Mouse (Mus musculus): ENCODE results near the gene Rbbp4. TPM values are rescaled to one million over a fixed set of nuclear protein-coding genes. Genes with fewer than 3 reads are reported as not detected.

Rbbp4 gene
- total and polyA plus RNA-seq, 3 experiments: 41.4 to 179 (median 73.3) TPM

DNA sequence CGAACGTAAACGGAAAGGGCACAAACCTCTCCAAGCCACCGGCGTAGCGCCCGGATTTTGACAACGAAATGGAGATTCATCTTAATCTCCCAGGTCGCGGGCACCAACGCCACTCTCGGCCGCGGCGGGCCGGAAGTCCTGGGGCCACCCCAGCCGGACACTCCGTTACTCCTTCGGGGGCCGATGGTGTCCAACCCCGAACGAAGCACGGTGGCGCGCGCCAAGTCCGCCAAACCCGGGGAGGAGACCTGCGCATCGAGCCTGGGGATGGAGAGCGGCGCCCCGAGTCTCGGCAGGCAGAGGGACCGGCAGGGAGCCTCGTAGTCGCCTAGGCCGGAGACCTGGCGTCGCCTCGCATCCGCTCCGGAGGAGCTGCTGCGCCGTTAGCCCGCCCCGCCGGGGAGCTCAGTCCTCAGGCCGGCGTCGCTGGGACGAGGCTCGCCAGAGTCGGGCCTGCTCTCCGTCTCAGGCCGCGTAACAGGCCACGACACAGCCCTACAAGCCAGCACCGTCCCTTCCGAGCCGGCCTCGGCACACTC lies 424 bp downstream of the Rbbp4 start:
- H3K4me1 ChIP-seq (ENCODE audit: control insufficient read depth in 1 of 2, insufficient read depth in 2 of 2): peaks cover 7 to 58% of the 10 kb centered on the region in 2 experiments; a peak in 3 of 4 replicates
- TF ChIP-seq ZMIZ1 (IDR thresholded peaks at IDR 0.05; ENCODE audit: low read depth, low read length): no peak
- no peak for TF ChIP-seq BHLHE40 (IDR thresholded peaks at IDR 0.05; ENCODE audit: low read depth, low read length)
- TF ChIP-seq UBTF (IDR thresholded peaks at IDR 0.05; ENCODE audit: low read depth, low read length): peak; percentile 92
- H3K4me3 ChIP-seq (replicated peaks in 1 of 3; ENCODE audit: low read depth in 2 of 3, low read length in 2 of 3, poor library complexity in 1 of 3): peak overlapping the region; percentile 82 to 97 (median 90)
- DNase-seq (ENCODE audit: extremely low read depth): no peak
- H3K27me3 ChIP-seq (replicated peaks): no peaks in the 10 kb centered on the region
- dilution Hi-C loops (cut with MboI; ENCODE audit: extremely low pct_ligation_motif_present, extremely low pct_unique_long_range_greater_than_20kb, low sequenced_read_pairs): no loop called here
- peak overlapping the region; percentile 87 for H3K9ac ChIP-seq (ENCODE audit: insufficient read depth, low read depth)
- peaks cover 30 to 47% of the 10 kb centered on the region in 2 experiments for H3K36me3 ChIP-seq (replicated peaks in 1 of 2; ENCODE audit: control insufficient read depth in 1 of 2, insufficient read depth in 1 of 2, low read length in 1 of 2)
- peak overlapping the region; percentile 86 for H3K27ac ChIP-seq (ENCODE audit: insufficient read depth, low read depth)
- in situ Hi-C loops (cut with MboI; ENCODE audit: low pct_ligation_motif_present, low pct_unique_long_range_greater_than_20kb, low sequenced_read_pairs): no loop called here
- H3K9me3 ChIP-seq (replicated peaks; ENCODE audit: low read length): no peaks in the 10 kb centered on the region
- H3K79me2 ChIP-seq (replicated peaks; ENCODE audit: control insufficient read depth, extremely low read depth, insufficient read depth, poor library complexity, severe bottlenecking): peaks cover 68% of the 10 kb centered on the region
- peak overlapping the region; percentile 5; the same call in 1 of the 2 replicates for H3K4me2 ChIP-seq (ENCODE audit: insufficient read depth, low read depth, poor library complexity, severe bottlenecking)

DNA sequence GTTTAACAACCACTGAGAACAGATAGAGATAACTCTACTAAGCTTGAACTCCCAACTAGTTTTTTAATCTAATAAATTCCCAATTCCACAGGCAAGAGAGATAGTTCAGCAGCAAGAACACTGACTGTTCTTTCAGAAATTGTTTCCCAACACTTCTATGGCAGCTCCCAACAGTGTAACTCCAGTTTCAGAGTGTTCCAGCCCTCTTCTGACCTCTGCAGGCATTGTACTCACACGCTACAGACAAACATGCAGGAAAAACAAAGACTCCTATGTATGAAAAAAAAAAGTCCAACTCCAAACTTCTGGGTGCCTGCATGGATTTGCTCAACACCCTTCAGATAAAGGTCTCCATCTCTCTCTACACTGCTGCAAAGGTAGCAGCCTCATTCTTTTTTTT lies 2.3 kb downstream of the Rbbp4 start:
- dilution Hi-C loops (cut with MboI; ENCODE audit: extremely low pct_ligation_motif_present, extremely low pct_unique_long_range_greater_than_20kb, low sequenced_read_pairs): no loop called here
- peaks cover 37 to 49% of the 10 kb centered on the region in 2 experiments for H3K36me3 ChIP-seq (replicated peaks in 1 of 2; ENCODE audit: control insufficient read depth in 1 of 2, insufficient read depth in 1 of 2, low read length in 1 of 2)

DNA sequence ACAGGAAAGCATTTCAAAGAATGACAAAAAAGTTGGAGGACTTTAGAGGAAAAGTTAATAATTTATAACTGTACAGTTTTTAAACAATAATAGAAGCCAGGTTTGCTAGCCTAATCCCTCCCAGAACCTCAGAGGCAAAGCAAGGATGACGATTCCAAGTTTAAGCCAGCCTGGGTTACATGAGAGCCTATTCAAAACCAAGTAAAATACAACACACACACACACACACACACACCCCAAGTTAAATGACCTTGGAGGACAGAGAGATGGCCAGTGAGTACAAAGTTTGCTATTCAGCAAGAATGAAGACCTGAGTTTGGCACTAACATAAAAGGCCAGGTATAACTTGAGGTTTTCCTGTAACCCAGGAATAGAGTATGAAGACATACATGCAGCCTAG lies 9.0 kb downstream of the Rbbp4 start:
- no peak for DNase-seq (ENCODE audit: extremely low read depth)
- H3K36me3 ChIP-seq (replicated peaks in 1 of 2; ENCODE audit: control insufficient read depth in 1 of 2, insufficient read depth in 1 of 2, low read length in 1 of 2): peaks cover 45 to 78% of the 10 kb centered on the region in 2 experiments
- peaks cover 2 to 18% of the 10 kb centered on the region in 2 experiments; a peak in 2 of 4 replicates for H3K4me1 ChIP-seq (ENCODE audit: control insufficient read depth in 1 of 2, insufficient read depth in 2 of 2)
- TF ChIP-seq NELFE (IDR thresholded peaks at IDR 0.05; ENCODE audit: low read depth, low read length) (no peak), EP300 (IDR thresholded peaks at IDR 0.05; ENCODE audit: low read length) (no peak), ZC3H11A (IDR thresholded peaks at IDR 0.05; ENCODE audit: low read depth, low read length) (no peak), MAX (IDR thresholded peaks at IDR 0.05; ENCODE audit: low read length) (no peak), KAT2A (IDR thresholded peaks at IDR 0.05; ENCODE audit: insufficient replicate concordance, low read length) (no peak)
- H3K4me2 ChIP-seq (ENCODE audit: insufficient read depth, low read depth, poor library complexity, severe bottlenecking): no peak overlapping the region
- dilution Hi-C loops (cut with MboI; ENCODE audit: extremely low pct_ligation_motif_present, extremely low pct_unique_long_range_greater_than_20kb, low sequenced_read_pairs) (no loop called here), in situ Hi-C loops (cut with MboI; ENCODE audit: low pct_ligation_motif_present, low pct_unique_long_range_greater_than_20kb, low sequenced_read_pairs) (no loop called here)
- H3K79me2 ChIP-seq (replicated peaks; ENCODE audit: control insufficient read depth, extremely low read depth, insufficient read depth, poor library complexity, severe bottlenecking): peaks cover 56% of the 10 kb centered on the region
- H3K27me3 ChIP-seq (replicated peaks): no peaks in the 10 kb centered on the region
- H3K9me3 ChIP-seq (replicated peaks; ENCODE audit: low read length): no peaks in the 10 kb centered on the region
- no peak overlapping the region for H3K9ac ChIP-seq (ENCODE audit: insufficient read depth, low read depth)
- H3K27ac ChIP-seq (ENCODE audit: insufficient read depth, low read depth): no peak overlapping the region
- H3K4me3 ChIP-seq (replicated peaks in 1 of 3; ENCODE audit: low read depth in 2 of 3, low read length in 2 of 3, poor library complexity in 1 of 3): no peak overlapping the region

More for the DNA sequence above, 2.3 kb downstream of the Rbbp4 start:
- no peak for TF ChIP-seq JUN (IDR thresholded peaks at IDR 0.05; ENCODE audit: insufficient read depth, low read depth, low read length)
- no peak for TF ChIP-seq USF1 (IDR thresholded peaks at IDR 0.05; ENCODE audit: low read depth, low read length)
- TF ChIP-seq POLR2AphosphoS2 (IDR thresholded peaks at IDR 0.05; ENCODE audit: low read depth, low read length): no peak
- Histone ChIP-seq H3K79me2 (replicated peaks; ENCODE audit: control insufficient read depth, extremely low read depth, insufficient read depth, poor library complexity, severe bottlenecking) (peaks cover 69% of the 10 kb centered on the region), H3K9me3 (replicated peaks; ENCODE audit: low read length) (no peaks in the 10 kb centered on the region), H3K27ac (ENCODE audit: insufficient read depth, low read depth) (no peak overlapping the region), H3K27me3 (replicated peaks) (no peaks in the 10 kb centered on the region), H3K9ac (ENCODE audit: insufficient read depth, low read depth) (no peak overlapping the region; the same call in 1 of the 2 replicates), H3K4me1 (ENCODE audit: control insufficient read depth in 1 of 2, insufficient read depth in 2 of 2) (peaks cover 7 to 49% of the 10 kb centered on the region in 2 experiments; a peak in 3 of 4 replicates), H3K4me3 (replicated peaks in 1 of 3; ENCODE audit: low read depth in 2 of 3, low read length in 2 of 3, poor library complexity in 1 of 3) (no peak overlapping the region), H3K4me2 (ENCODE audit: insufficient read depth, low read depth, poor library complexity, severe bottlenecking) (0 out of 2 replicates have a peak overlapping the region, but pooled peaks have one; percentile 55)
- DNase-seq (ENCODE audit: extremely low read depth): no peak
- in situ Hi-C loops (cut with MboI; ENCODE audit: low pct_ligation_motif_present, low pct_unique_long_range_greater_than_20kb, low sequenced_read_pairs): no loop called here

Data from CH12.LX (cell line).